Mouse (Mus musculus) erythroblast, embryonic 14.5 days (primary cell): ENCODE results near the gene Golga2.

ENCODE experiments used
- GATA1 ChIP-seq: IDR thresholded peaks from 2 replicates; pipeline ENCODE4 v1.6.1; 2012; ENCODE audit warnings: low read length, inconsistent platforms, mixed read lengths
- TAL1 ChIP-seq: IDR thresholded peaks from 3 replicates; pipeline ENCODE4 v1.6.1; 2012; ENCODE audit warnings: low read length, inconsistent platforms, mixed read lengths

DNA sequence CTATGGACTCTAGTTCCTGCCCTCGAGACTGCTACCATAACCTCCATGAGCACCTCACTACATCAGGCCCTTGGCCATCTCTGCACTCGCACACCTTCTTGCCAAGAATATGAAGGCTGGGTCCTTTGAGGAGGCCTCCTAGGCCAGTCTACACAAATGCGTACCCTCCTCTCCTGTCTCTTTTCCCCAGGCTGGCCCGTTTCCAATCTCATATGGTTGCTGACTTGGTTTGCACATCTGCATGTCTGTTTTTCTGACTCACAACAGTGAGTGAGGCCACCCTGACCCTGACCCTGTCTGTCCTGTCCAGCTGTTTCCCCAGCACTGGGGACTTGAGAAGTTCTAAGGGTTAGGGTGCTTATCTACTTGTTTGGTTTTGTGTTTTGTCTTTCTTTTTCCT, 40.4 kb upstream of the Golga2 start:
- no peak for TF ChIP-seq GATA1
- no peak for TF ChIP-seq TAL1
